19 mouse cellular contexts compared by ENCODE assay signal in genomic region chr9:44513610-44514009, GRCm38 (mm10). TPM values are rescaled to one million over a fixed set of nuclear protein-coding genes. Genes with fewer than 3 reads are reported as not detected.
"Had no signal": no experiment of that assay in that cellular context is flagged by ENCODE, and none has a peak within 500 bp of the region (broad histone marks: within the 10 kb centered on the region; RNA-seq: fewer than 3 reads in every experiment).

No protein-coding gene starts in this region.

- DNase-seq: left cerebral cortex, postnatal 4 days; midbrain, embryonic 14.5 days; right cerebral cortex, adult 18-20 months; right cerebral cortex, postnatal 25 days had no signal

- ATAC-seq: lung, postnatal 0 days had no signal

- H3K4me2 ChIP-seq: limb, embryonic 13.5 days; neural tube, embryonic 15.5 days had no signal

- H3K9me3 ChIP-seq: limb, embryonic 13.5 days; midbrain, embryonic 10.5 days; neural tube, embryonic 15.5 days had no signal

- H3K27ac ChIP-seq: liver, embryonic 14.5 days; midbrain, embryonic 10.5 days; neural tube, embryonic 15.5 days had no signal

- H3K9ac ChIP-seq: limb, embryonic 13.5 days; liver, embryonic 14.5 days; neural tube, embryonic 15.5 days had no signal

- H3K4me3 ChIP-seq: limb, embryonic 13.5 days; midbrain, embryonic 10.5 days; myocyte; neural tube, embryonic 15.5 days had no signal

RNA-seq across cellular contexts. Expression of gene Cxcr5, which starts 48.1 kb away (rescaled TPM):
- total RNA-seq: layer of hippocampus, adult 8-10 months; layer of hippocampus, postnatal 14 days; left cerebral cortex, adult 18-20 months; left cerebral cortex, postnatal 10 days; left cerebral cortex, postnatal 4 days; megakaryocyte, adult 5-6 weeks had no signal
- polyA plus RNA-seq: kidney, embryonic 14.5 days; midbrain, embryonic 10.5 days; midbrain, embryonic 14.5 days; neural tube, embryonic 11.5 days; neural tube, embryonic 15.5 days had no signal

RNA-seq across cellular contexts. Expression of gene Upk2, which starts 58.8 kb away (rescaled TPM):
- total RNA-seq: layer of hippocampus, adult 8-10 months; layer of hippocampus, postnatal 14 days; left cerebral cortex, adult 18-20 months; left cerebral cortex, postnatal 10 days; left cerebral cortex, postnatal 4 days; liver, adult 2 months; megakaryocyte, adult 5-6 weeks had no signal
- polyA plus RNA-seq: large intestine, adult 2 months; liver, adult 2 months; liver, embryonic 14.5 days; midbrain, embryonic 10.5 days; midbrain, embryonic 14.5 days; myocyte; neural tube, embryonic 15.5 days had no signal
